Mouse (Mus musculus) left cerebral cortex, adult 11 months (tissue): ENCODE results near the gene Adamtsl3.

Experiments used
- DNase-seq: peaks from one replicate; pipeline ENCODE4 v3.0.0; 2022; ENCODE audit warnings: low spot score

The Adamtsl3 gene

DNA sequence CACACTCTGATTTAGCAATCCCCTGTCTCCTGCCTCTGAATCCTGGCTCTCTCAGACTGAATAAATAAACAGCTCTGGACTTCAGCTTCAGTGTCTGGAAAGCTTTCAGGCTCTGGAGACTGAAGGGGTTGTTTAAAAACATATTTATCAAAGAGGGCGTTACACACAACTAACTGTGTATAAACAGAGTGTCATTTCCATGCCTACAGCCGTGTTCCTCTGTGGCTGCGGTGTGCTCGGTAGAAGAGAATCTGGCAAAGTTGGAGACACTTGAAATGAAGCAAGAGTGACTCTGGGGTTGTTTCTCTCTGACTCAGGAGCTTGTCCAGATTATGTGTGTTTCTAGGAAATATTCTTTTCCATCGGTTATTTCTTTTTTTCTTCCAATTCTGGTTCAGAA is 167.0 kb downstream of the Adamtsl3 start:
- no peak for DNase-seq

DNA sequence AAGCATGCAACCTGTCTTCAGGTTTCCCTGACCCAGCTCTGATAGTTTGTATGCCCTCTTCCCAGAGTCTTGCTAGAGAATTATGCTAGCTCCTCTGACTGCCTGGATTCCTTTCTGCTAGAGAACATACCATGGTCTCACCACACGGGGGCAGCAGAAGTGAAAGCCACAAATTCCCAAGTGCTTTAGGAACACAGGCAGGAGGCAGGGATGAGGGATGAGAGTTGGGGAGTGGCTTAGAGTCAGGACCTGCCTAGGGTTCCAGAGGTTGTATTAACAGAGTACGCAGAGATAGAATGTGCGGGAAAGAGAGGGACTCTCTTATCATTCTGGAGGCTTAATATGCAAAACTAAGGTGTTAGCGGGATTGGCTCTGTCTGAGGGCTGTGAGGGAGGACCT is 168.6 kb downstream of the Adamtsl3 start:
- peak; percentile 19 for DNase-seq

- no peak for DNase-seq
Observed at GRCm38 (mm10) chr7:82530583-82530982, 195.1 kb downstream of the Adamtsl3 start.

- no peak for DNase-seq
Observed at GRCm38 (mm10) chr7:82531376-82531775, 195.9 kb downstream of the Adamtsl3 start.

DNA sequence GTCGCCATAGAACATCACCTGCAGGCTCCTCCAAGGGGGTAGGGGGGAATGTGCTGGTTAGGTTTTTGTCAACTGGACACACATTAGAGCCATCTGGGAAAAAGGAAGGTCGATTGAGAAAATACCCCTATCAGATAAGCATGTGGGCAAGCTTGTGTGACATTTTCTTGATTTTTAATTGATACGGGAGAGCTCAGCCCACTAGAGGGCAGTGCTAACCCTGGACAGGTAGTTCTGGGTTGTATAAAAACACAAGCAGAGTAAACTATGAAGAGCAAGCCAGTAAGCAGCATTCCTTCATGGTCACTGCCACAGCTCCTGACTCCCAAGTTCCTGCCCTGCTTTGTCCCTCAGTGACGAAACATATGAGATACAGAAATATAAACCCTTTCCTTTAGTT is 197.7 kb downstream of the Adamtsl3 start:
- DNase-seq = no peak

DNA sequence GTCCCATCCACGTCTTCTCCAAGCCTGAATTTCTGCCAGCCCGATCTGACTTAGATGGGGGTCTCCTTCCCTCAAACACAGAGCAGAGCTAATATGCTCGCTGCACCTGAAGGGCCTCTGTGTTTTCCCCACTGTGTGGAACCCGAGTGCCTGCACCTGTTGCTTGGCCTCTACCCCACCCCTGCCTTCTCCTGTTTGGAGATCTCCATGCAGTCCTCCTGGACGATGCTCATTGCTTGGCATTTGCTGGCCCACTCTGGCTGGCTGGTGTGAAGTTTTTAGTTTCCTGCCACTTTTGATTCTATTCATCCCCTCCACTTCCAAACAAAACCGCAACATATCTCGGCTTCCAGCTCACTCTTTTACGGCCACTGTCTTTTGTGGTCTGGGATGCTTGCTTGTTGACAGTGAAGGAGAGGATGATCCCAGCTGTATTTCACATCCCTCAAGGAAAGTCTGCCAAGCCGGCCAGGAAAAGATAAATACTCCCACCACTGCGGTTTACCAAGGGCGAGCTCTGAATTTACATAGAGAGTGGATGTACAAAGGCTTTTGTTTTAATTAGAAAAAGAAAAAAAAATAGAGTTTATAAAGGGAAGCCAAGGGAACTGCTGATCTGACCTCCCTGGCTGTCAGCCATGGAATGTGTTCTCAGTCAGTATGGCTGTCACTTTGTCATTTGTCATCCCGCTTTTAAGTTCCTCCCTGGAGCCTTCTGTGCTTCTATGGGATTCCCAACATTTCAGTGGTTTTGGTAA is 198.4 kb downstream of the Adamtsl3 start:
- DNase-seq = no peak

- DNase-seq = no peak
Observed at GRCm38 (mm10) chr7:82544390-82544919, 209.0 kb downstream of the Adamtsl3 start.

- no peak for DNase-seq
Observed at GRCm38 (mm10) chr7:82552005-82552404, 216.5 kb downstream of the Adamtsl3 start.

DNA sequence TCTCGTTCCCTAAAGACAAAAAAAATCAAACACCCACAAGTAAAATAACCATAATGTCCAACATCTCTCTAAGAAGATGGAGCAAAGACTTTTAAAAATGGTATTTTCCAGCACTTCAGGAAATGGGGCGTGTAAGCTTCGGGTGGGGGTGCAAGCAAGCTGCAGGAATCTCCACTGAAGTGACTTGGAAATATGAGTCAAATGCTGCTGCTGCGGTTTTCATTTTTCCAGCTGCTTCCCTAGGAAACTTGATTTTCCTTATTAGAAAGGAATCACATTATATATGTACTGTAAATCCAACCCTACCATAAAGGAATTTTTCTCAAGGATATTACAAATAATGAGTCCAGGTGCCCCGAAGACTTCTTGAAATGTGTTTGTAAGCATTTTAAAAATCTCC is 220.3 kb downstream of the Adamtsl3 start:
- DNase-seq = no peak

GRCm38 (mm10) chr7:82556417-82556816 is 220.9 kb downstream of the Adamtsl3 start:
- no peak for DNase-seq

- DNase-seq = no peak
Observed at GRCm38 (mm10) chr7:82557111-82557510, 221.6 kb downstream of the Adamtsl3 start.

DNA sequence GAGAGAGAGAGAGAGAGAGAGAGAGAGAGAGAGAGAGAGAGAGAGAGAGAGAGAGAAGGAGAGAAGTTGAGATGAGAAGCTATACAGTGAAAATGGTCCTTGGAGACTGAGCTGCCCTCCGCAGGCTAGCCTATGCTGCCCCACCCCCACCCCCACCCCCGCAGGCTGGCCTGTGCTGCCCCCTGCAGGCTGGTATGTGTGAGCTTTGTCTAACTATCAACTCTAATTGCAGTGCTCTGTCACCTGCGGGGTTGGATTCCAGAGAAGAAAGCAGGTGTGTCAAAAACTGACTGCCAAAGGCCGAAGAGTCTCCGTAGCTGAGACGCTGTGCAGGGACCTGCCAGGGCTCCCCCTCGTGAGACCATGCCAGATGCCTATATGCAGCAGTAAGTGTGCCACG is 231.2 kb downstream of the Adamtsl3 start:
- no peak for DNase-seq

DNA sequence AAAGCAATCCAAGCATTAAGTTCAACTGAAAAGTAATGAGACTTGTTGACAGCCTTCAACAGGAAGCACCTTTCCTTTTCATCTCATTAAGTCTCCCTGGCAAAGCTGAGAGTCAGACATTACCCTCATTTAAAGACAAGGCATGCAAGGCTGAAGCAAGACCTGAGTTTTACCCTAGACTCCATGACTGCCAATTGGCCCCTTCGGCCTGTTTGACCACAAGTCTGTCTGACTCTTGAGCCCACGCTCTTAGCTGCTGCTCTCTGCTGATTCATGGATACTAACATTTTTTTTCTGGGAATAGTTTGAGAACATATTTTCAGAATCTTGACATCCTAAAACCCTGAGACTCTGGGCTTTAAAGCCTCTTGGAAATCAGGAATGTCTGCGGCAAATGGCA is 232.3 kb downstream of the Adamtsl3 start:
- DNase-seq = no peak

DNA sequence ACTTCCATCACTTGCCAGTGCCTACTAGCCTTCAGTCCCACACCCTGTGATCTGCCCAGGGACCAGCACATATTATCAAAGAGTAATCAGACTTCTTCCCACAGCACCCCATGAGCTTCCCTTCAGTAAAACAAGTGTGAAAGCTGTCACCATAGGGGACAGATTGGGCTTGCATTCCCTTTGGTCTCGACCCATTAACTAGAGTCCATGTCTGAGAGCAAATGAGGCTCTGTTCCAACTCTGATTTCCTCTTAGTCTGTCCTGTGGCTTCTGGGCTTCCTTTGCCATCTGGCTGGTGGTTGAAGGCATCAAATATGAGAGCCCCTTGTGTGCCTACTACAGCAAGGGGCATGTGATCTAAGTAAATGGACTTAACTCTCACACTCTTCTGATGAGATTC is 237.5 kb downstream of the Adamtsl3 start:
- no peak for DNase-seq

DNA sequence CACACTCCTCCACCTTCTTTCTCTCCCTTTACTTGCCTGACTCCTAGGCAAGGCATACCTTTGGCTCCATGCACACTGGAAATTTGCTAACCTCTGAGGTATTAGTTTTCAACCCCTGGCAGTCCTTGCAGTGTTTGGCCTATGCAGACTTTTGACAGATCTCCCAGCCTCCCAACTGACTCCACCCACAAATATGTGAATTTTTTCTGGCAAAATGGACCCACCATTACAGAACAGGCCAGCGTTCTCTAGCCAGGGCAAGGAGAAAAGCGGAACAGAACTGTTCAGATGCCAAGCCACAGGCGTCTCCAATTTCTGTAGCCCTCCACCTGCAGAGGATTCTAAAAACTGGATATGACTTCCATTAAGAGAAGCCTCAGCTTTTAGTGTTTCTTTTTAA is 244.5 kb downstream of the Adamtsl3 start:
- DNase-seq = no peak

- DNase-seq = no peak
Observed at GRCm38 (mm10) chr7:82581802-82582201, 246.3 kb downstream of the Adamtsl3 start.

GRCm38 (mm10) chr7:82582534-82582933 is 247.0 kb downstream of the Adamtsl3 start:
- no peak for DNase-seq

GRCm38 (mm10) chr7:82590931-82591330 is 255.4 kb downstream of the Adamtsl3 start:
- DNase-seq = no peak

DNA sequence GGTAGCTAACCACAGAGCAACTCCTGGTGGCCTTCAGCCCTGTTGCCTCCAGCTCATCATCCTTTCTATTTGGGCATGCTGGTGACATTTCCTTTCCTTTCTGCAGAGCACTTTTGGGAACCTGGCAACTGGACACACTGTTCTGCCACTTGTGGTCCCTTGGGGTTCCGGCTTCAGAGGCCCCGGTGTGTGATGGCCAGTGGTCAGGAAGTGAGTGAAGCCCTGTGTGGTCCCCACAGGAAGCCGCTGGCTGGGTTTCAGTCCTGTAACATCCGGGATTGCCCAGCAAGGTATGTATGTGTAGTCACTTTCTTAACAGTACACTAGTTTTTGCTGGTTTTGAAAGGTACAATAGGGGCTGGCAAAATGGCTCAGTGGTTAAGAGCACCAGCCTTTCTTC is 266.5 kb downstream of the Adamtsl3 start:
- DNase-seq = no peak

GRCm38 (mm10) chr7:82605425-82605824 is 269.9 kb downstream of the Adamtsl3 start:
- DNase-seq = no peak

- DNase-seq = no peak
Observed at GRCm38 (mm10) chr7:82609629-82610028, 274.1 kb downstream of the Adamtsl3 start.

DNA sequence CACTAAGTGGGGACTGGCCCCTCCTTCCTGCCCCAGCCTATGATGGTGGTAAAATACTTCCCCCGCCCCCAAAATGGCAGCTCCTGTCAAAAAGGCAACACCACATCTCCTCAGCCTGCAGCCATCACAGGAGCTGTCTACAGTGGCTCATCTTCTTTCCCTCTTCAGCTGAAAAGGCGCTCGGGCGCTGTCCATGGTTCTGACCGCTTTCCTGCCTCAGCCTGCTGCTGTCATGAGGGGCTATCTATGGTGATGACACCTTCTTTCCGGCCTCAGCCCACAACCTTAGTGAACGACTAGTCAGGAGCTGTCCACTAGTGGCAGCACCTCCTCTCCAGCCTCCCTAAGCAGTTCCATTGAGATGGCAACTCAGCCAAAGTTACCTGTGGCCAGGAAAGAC is 289.8 kb downstream of the Adamtsl3 start:
- DNase-seq = no peak

- DNase-seq = no peak
Observed at GRCm38 (mm10) chr7:82647183-82647582, 311.7 kb downstream of the Adamtsl3 start.

DNA sequence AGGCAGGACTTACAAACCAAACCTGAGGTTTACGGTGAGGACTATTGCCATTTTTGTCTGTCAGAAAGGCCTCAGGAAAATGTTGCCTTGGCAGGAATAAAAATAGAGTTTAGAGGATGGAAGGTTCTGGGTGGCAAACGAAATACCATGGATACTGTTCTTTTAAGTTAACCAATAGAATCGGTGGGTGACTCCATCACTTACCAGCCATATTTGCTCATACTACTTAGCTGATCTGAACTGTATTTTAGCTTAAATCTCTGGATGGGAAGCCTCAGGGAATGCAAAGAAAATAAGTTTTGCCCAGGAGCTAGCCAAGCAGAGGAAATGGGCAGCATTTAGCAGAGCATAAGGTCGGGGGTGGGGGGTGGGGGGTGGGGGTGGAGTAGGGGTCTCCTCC is 312.4 kb downstream of the Adamtsl3 start:
- no peak for DNase-seq
